ENCODE assay signal across 9 mouse cellular contexts in genomic region chr8:117372070-117372469, GRCm38 (mm10).
DNase-seq lines count a peak whose midpoint lies in the region; ATAC-seq lines count a peak whose summit lies in the region.
"Had no signal": no experiment of that assay in that cellular context is flagged by ENCODE, and none has a peak within 500 bp of the region (broad histone marks: within the 10 kb centered on the region; RNA-seq: fewer than 3 reads in every experiment).

No protein-coding gene starts in this region.

- DNase-seq in heart, postnatal 36 days = no peak
- peak; percentile 58 to 65 for DNase-seq in layer of hippocampus, postnatal 36 days
- peak; percentile 78 for DNase-seq in right cerebral cortex, adult 18-20 months
- no peak for DNase-seq in gastrocnemius, postnatal 10 days
- DNase-seq in urinary bladder, postnatal 14 days (ENCODE audit: low spot score) = no peak
- no peak for DNase-seq in kidney, adult 11 months

- WGBS in heart, embryonic 12.5 days = 50% methylated on average over 12 of the region's 12 CpGs
- 60% methylated on average over 12 of the region's 12 CpGs for WGBS in forebrain, embryonic 15.5 days

- peak; percentile 9; the same call in 1 of the 2 replicates for ATAC-seq in heart, embryonic 12.5 days (ENCODE audit: insufficient number of reproducible peaks, low FRiP score)
- peak; percentile 52 for ATAC-seq in forebrain, embryonic 15.5 days (replicated peaks)

- H3K36me3 ChIP-seq in heart, embryonic 12.5 days = no peaks in the 10 kb centered on the region
- no peaks in the 10 kb centered on the region for H3K36me3 ChIP-seq in forebrain, embryonic 15.5 days

- H3K27ac ChIP-seq in heart, embryonic 12.5 days (ENCODE audit: poor library complexity, severe bottlenecking) = no peak overlapping the region
- peak overlapping the region; percentile 53 for H3K27ac ChIP-seq in forebrain, embryonic 15.5 days (replicated peaks)

- H3K4me3 ChIP-seq in heart, embryonic 12.5 days = no peak overlapping the region
- no peak overlapping the region for H3K4me3 ChIP-seq in forebrain, embryonic 15.5 days
- H3K4me3 ChIP-seq: erythroblast, embryonic 14.5 days had no signal

- peaks cover 62% of the 10 kb centered on the region for H3K4me1 ChIP-seq in heart, embryonic 12.5 days (replicated peaks)
- peaks cover 58% of the 10 kb centered on the region for H3K4me1 ChIP-seq in forebrain, embryonic 15.5 days

- H3K9ac ChIP-seq in heart, embryonic 12.5 days = no peak overlapping the region
- H3K9ac ChIP-seq in forebrain, embryonic 15.5 days (replicated peaks) = no peak overlapping the region

- peak overlapping the region; percentile 9; the same call in 1 of the 2 replicates for H3K4me2 ChIP-seq in heart, embryonic 12.5 days
- H3K4me2 ChIP-seq in forebrain, embryonic 15.5 days (replicated peaks) = 0 out of 2 replicates have a peak overlapping the region, but pooled peaks have one; percentile 3

- intact Hi-C loops in heart, postnatal 36 days (cut with DNase I) = no loop called here

- H3K27me3 ChIP-seq in heart, embryonic 12.5 days (replicated peaks) = no peaks in the 10 kb centered on the region
- H3K27me3 ChIP-seq in forebrain, embryonic 15.5 days = no peaks in the 10 kb centered on the region

- no peaks in the 10 kb centered on the region for H3K9me3 ChIP-seq in heart, embryonic 12.5 days (replicated peaks)
- H3K9me3 ChIP-seq in forebrain, embryonic 15.5 days = no peaks in the 10 kb centered on the region

Comparison
In these comparisons a context has a peak if more than half of its experiments do, and no peak if none do; other contexts are left out.
1. DNase-seq: peak in layer of hippocampus, postnatal 36 days (2 of 2) and right cerebral cortex, adult 18-20 months (single experiment); none in heart, postnatal 36 days (0 of 2), gastrocnemius, postnatal 10 days (single experiment), urinary bladder, postnatal 14 days (single experiment) and kidney, adult 11 months (single experiment).